Mouse (Mus musculus) embryo, embryonic 11 days (tissue): ENCODE measurements around the gene Map1b.

ENCODE experiments used
- DNase-seq: peaks from one replicate; pipeline ENCODE4 v3.0.0-alpha.2; 2015

Map1b gene

DNA sequence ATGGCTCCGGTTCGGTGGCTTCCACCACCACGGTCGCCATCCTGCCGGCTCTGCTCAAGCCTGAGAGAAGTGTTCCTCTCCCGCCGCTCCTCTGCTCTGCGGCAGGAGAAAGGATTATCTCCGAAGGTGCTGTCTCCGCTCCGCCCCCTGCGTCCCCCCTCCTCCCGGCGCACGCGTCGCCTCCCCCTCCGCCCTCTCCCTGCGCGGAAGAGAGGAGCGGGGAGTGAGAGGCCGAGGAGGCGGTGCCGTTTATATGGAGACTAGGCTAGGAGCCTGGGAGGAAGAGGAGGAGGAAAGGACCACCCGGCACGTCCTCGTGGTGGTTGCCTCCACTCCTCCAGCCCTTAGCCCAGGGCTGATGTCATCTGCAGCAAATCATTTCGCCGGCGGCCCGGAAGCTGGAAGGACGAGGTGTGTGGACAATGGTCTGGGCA, at the start of gene Map1b:
Map1b (minus strand) TSS at position 93 of the 434 bp plus-strand sequence.
- DNase-seq, result peak; percentile 92

DNA sequence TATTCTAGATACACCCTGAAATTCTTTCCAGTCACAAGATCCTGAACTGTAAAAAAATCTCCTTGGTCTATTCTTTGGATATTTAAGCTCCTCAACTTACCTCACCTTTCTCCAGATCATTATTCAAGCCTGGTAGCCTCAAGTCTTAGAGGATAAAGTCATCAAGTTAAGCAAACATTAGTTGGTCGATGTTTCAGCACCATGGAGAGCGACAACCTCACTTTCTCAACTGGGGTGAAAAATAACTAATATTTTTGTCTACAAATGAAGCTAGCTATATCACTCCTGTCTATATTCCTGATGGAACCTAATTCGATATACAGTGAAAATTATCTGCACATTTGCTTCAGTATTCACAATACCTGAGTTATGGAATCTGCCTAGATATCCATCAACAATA, 48.0 kb upstream of the Map1b start:
- peak; percentile 81 for DNase-seq

DNA sequence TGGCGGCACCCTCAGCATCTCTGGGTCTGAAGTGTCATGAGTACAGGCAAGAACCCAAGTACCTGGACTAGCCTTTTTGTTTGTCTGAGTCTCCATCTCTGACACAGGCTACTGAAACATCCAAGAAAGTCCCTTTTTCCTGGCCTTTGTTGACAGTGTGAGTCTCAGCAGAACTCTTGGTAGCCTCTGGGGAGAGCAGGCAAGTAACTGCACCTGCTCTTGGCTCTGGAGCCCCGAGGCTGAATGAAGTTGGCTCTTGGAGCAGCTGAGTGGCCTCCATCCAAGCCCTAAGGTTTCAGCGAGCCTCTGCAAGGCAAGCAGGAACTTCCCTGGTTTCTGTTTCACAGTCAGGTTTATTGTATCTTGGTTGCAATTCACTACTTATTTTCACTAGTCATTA, 46.7 kb upstream of the Map1b start:
- no peak for DNase-seq

DNA sequence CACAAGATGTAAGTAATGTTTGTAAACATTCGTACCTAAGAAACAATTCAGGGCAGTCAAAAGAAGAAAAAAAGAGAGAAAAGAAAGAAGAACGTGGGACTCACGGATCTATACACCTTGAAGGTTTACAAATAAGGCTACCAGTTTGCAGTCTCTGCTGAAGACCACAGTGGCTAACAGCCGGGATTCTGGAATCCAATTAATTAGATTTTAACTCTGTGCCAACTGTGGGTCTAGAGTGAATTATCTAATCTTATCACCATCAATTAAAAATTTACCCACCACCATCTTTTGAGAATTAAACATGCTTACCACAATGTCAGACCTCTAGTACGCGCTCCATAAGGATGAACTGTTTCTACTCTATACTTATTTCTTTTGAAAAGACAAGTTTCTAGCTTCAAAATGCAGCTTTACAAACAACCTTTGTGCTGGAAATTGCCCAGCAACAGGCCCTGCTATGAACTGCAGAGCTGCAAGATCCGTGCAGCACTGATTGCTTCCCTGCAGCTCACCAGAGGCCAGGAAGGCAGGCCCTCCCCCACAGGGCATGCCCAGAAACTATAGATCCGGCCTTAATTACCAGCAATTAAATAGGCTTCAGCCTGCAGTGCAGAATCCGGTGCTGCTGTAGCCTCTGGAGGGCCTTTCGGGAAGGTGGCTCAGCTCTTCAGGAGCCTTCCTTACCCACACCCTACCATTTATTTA, 45.7 kb upstream of the Map1b start:
- peak; percentile 61 for DNase-seq

DNA sequence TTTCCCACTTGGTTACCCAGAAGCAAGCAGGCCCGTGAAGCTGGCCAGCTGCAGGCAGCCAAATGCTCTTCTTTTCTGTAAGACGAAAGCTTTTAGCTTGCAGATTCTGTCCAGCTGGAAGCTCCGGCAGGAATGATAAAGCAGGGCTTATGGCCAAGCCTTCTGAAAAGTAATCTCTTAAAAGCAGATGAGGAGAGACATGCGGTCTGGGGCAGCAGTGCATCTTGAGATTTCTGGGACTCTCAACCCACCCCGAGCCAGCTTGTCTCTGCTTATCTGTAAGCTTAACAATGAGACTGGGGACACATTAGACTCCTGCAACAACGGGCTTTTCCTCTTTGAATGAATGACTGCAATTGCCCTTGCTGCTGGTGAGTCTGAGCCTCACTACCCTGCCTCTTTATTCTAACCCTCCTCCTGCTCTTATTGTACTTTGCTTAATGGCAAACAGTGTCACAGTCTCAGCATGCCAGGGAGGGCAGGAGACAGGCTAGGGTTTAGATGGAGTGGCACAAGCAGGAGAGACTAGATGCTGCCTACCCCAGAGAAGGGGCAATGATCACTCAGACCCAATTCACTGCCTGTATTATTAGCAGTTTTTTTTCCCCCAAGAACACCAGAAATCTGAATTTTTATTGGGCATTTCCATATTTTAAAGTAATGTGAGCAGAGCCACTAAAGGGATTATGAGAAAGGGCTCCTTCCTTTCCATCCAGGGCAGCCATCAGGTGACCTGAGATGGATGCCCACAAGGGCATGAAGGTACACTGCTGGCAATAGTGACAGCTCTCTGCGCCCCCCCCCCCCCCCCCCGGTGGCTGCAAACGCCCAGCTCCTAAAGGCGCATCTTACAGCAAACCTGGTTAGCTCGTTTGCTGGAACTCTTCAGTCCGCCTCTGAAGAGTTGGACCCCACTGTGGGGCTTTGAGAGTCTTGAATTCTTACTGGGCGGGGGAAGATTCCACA, 44.6 kb upstream of the Map1b start:
- no peak for DNase-seq

DNA sequence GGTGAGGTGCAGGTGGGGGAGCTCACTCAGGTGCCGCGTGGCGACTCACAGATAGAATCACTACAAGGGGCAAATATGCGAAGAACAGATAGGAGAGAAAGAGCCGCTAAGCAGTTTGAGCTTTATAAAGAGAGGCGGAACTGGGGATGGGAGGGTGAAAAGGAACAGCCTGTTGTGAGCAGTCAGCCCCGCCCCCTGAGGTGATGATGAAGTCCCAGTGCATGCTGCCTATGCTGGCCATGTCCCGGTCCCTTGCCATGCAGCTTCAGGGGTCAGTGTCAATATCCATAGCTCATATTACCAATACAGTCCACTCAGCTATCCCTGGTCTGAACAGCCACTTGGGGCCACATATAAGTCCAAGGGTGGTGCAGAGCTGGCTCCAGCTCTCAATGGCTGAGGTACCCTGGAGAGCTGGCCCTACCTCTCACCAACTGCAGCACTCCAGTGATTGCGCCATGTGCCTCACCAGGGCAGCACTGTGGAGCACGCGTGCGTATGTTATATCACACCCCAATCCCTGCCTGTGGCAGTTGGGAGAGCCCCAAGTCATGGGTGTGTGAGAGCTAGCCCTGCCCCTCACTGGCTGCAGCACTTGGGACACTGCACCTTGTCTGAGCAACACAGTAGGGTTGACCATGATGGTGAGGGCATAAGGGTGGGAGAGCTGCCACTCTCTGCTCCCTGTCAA, 42.0 kb upstream of the Map1b start:
- no peak for DNase-seq

DNA sequence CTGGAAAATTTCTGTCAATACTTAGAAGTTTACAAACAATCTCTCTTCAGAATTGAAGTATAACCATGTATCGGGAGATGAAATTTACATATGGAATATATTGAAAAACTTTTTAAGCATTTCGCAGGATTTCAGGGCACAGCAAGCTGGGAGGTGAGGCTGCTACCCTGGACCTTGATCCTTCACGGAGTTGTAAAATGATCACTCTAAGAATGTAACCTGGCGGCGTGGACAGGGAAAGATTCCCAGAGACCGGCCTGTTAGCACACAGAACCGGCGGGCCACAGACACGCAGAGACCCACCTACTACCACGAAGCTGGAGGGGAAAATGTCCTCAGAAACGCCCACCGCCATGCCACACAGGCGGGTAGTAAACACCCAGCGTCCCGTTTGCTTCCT, 41.5 kb upstream of the Map1b start:
- DNase-seq, result no peak

DNA sequence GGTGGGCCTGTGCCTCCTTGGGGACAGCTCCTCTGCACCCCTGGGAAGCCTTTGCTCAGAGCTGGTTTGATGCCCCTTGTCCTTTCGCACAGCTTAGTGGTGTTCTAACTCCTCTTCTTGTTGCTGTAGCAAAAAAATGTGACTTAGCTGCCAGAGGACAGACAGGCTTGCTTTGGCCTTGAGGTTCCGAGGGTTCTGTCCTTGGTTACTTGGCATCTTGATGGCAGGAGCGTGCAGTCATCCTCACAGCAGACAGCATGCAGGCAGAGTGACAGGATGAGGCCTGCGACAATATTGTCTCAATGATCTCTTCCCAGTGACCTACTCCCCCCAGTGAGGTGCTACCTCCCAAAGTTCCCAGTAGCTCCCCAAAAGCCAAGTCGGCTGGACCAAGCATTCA, 41.0 kb upstream of the Map1b start:
- no peak for DNase-seq

DNA sequence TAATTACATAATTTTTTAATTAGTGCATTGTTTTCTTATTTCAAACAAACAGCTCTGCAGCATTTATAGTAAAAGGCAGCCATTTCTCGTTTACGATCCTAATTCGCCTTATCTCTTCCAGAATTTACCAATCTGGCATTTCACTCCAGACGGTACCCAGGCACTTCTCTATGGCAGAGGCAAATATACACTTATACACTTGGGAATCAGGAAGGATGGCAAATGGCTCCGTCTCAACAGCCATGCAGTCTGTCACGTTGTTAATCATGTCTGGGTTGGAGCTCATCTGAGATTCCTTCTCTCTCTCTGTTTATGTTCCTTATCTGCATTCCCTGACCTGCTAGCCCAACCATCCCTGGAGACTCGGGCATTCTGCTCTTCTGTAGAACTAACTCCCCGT, 38.6 kb upstream of the Map1b start:
- no peak for DNase-seq

DNA sequence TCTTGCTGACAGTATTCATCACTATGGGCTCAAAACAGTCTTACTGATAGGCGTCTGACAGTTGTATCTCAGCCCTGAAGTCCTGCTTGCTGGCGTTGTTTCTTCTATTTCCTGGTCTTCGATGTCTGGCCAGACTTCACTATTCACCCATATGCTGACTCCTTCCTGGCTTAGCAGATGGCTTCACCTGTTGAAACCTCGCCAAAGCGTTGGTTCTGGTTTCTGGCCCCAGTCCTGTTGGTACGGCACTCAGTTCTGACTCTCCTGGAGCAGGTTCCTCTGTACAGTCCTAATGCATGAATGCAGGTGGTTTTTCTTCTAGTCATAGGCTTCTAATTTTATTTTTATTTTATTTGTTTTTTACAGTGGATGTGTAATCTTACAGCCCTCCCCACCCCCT, 38.1 kb upstream of the Map1b start:
- no peak for DNase-seq

DNA sequence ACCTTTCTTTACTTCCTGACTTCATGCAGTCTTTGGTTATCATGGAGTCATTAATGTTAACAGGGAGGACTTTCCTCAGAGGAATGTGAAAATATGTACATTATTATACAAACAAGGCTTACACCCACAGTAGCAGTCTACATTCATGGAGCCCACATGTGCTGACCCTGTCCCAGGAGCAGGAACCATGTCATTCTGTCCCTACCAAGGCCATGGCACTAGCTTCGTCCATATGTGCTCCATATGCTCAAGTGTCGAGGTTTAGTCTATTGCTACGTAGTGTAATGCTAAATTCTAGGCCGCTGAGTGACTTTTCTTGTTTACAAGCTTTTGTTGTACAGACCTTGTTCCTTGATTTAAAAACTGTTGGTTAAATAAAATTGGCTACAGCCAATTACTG, 36.0 kb upstream of the Map1b start:
- no peak for DNase-seq

DNA sequence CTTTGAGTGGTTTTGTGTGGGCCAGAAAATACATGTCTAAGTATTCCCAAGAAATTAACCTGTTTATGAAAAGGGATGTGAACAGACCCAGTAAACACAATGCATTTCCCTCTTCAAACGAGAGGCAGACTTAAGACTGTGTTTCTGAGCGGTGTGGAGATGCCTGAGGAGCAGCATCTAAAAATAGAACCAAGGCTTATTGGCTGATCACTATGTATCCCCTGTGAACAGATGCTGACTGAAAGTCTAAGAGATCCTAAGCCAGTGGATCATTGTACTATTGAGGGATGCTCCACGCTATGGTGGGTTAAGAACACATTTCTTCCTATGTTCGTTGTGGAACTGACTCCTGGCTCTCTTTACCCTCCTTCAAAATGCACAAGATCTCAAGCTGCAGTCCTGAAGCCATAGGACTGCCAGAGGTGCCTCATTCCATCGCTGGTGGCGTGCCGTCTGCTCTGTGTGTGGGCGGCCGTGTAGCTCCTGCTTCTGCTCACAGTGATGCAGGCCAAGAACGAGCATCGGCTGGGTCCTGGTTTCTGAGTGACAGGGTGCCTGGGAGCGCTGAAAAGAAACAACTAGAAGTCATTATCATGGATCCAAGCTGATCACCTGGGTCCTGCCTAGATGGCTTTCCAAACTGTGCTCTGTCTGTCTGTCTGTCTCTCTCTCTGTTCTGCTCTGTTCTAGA, 34.5 kb upstream of the Map1b start:
- DNase-seq, result no peak

DNA sequence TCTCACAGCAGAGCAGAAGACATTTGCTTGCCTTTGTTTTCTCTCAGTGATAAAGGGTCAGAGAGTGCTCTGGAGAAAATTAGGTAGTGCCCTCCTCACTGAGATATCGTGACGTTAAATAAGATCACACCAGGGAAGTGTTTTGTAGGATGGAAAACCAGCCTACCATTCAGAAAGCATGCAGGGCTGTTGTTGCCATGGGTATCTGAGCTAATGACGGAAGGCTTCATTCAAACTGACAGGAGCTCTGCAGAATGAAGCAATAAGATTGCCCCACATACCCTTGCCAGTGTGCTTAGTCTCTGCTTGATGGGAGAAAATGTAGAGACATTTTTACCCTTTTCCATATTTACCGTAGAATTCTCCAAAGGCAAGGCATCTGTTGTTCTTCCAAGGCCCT, 33.7 kb upstream of the Map1b start:
- no peak for DNase-seq

DNA sequence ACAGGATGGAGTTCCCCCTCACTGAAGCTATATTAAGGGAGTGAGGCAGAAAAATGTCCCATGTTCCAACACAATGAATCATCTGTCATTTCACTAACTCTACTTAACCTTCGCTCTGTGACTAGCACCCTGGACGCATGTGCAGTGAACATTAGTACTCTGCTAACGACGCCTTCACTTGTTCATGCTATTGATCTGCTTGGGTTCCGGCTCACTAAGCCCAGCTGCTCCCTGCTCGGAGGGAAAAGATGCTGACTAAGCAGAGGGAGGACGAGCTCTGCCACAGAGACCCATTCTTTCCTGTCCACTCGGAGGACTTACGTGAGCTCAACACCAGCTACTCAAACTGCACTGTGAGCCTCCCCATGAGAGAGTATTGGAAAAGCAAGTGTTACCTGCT, 33.2 kb upstream of the Map1b start:
- DNase-seq, result peak; percentile 67

DNA sequence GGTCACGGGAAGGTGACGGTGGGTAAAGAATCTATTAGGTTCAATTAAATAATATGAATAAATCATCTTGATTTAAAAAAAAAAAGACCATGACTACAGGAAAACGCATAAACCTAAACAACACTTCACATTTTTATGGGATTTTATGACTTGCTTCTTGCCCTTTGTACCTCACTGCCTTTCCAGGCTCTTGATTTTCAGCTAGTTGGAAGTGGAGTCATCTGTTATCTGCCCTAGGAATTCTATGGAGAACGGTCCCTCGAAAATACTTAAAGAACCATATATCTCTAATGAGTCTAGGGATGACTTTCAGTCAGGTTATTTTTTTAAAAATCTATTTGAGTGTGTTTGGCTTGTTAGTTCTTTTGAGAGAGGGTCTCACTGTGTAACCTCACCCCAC, 30.5 kb upstream of the Map1b start:
- DNase-seq, result no peak

DNA sequence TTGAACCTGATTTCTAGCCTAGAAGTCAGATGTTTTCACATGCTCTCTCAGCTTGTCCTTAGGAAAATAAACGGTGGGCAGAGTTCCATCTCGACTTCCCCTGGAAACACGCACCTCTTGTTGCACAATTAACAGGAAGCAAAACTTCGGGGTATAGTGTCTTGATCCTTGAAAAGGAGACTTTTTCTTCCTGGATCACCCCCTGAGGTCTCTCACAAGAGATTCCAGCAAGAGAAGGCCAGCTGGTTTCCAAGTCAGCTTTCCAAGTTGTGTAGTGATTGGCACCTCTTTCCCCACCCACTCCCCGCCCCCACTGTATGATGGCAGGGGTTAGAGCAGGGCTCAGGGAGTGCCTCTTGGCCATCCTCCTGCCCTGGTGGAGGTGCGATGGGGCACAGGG, 28.9 kb upstream of the Map1b start:
- DNase-seq, result no peak

DNA sequence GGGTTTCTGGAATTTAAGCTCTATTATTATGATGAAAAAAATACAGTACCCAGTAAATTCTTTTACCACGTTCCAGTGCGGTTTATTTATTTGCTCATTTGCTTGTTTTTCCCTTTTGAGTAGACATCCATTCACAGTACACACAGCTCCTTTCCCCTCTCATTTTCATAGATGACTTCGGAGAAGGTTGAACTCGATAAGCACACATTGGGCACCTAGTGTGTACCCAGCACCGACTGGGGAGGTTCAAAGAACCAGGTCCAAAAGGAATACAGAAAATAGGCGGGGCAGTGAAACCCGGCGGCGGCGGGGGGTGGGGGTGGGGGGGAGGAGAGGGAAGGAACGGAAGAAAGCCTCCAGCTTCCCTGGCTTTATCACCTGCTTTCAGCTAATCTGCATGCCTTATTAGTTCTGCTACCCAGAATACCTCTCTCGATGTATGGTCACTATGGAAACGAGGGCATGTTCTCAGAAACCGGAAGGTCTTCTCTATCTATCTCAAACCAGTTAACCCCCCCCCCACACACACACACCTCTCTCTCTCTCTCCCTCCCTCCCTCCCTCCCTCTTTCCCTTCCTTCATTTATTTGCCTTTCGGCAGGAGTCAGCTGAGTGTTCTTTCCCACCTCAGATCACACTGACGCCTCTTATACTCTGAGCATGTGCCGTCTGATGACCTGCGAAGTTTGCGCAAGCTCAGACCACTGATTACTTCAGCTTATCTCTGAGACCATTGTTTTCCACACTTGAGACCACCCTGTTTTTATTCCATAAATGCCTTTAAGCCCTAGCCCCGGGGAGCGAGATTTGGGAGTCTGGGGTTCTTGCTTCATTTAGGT, 25.3 kb upstream of the Map1b start:
- DNase-seq, result peak; percentile 42

DNA sequence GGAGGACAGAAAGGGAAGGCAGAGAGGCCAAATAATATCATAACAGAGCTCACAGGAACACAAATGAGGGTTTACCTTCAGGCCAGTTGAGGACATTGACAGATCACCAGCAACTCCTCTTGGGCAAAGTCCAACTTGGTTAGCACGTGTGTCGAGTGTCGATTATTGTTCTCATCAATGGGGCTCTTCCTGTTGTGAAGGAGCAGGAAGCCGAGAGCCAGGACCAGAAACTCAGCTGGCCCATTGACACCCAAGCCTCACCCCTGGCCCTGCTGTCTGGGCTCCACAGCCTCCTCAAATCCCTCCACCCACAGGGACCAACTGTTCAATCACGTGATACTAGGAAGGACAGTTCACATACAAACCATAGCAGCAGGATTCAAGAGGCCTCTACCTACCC, 22.9 kb upstream of the Map1b start:
- DNase-seq, result no peak

DNA sequence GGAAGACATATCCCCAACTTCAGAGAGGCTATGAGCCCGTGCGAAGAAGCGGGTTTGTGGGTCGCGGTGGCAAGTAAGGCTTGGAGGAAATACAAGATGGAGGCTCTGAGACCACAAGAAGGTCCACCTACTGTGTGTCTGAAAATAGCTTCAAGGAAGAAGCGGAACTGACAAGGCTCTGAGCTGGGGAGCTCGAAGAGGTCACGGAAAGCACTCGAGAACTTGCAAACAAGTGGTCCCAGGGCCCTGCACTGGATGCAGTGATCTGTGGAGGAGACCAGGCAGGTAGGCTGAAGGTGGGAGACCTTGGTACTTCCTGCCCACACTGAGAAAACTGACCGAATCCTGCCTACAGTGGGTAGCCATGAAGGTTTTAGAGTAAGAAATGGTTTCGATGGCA, 22.5 kb upstream of the Map1b start:
- no peak for DNase-seq

DNA sequence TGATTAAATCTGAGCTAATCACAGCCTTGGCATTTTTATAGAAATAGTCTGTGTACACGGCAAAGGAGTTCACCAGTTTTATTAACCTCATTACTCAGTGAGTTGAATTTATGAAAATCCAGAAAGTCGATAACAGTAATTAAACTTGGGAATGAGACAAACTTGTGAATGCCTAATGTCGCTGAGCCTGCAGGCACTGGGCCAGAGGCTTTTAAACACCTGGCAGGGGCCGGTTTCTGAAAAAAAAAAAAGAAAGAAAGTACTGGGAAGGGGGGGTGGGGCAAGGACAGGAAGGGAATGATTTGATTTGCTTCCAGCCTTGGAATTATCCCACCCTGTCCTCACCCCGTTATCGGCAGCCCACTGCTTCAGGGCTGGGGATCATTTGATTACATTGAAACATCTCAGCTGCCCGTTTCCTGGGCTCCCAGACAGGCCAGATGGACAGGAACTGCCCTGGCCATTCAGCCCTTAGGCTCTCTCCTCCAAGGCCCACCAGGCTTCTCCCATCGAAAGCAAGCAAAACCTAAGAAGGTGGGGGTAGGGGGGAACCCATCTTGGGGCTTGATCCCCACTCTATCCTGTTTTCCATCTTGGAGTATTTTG, 21.7 kb upstream of the Map1b start:
- DNase-seq, result no peak

DNA sequence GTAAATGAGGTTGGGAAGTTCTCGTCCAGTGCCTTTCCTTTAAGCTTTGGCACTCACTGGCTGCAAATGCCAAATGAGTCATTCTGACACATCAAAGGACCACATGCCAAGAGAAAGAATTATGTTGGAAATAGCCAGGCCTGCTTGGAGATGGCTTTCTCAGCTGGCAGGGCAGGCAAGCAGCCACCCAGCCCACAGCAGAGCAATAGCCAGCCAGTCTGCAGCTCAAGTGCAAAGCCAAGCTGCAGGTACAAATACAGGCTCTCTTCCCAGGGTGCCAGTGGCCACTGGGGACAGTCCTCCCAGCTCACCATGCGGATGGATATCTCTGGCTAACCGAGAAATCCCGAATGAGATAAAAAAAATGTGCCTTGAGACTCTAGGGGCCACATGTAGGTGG, 12.1 kb upstream of the Map1b start:
- no peak for DNase-seq

DNA sequence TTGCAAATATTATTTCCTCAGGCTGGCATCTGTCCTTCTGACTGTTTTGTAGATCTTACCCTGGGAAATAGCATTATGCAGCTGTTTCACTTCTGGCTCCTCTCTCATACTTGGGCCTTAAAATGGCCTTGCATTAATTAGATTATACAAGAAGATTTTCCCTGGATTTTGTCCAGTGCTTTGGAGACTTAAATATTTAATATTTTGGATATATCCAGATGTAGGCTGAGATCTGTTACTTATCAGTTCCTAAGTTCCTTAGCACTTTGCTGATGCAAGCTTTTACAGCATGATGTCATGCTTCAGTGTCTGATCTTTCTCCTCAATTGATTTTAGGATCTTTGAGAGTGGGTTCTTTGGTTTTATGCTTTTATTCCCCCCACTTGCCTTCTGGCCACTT, 11.6 kb upstream of the Map1b start:
- DNase-seq, result no peak
